Mouse (Mus musculus): ENCODE results near the gene Gm12886. TPM values are rescaled to one million over a fixed set of nuclear protein-coding genes. Genes with fewer than 3 reads are reported as not detected.

The Gm12886 gene
- not detected in 2 replicates for polyA plus RNA-seq (2014; fragmentation: Nextera tagmentation; extraction: Ambion mirVana)

DNA sequence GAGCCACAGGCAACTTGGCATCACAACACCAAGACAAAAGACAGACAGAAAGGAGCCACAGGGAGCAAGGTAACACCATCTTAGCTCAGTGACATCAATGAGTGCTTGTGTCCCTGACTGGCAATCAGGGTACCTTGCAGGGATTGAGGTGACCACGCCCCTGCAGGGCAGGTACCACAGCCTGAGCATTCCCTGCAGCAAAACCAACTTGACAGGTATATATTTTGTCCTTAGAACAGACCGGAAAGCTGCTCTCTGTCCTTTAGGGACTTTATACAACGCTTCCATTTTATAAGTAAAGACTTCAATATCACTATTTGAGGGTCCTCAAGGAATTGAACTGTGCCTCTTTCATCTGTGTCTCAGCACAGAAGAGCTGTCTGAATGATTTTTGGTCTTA, at the start of gene Gm12886:
TSS of gene Gm12886 (minus strand) at position 101 of the 400 bp plus-strand sequence.
- no peak within 1 kb of the TSS for H3K4me3 ChIP-seq (ENCODE audit: low read depth, low read length)
- 67% methylated on average over 3 of the region's 3 CpGs for WGBS
- H3K9me3 ChIP-seq (ENCODE audit: control insufficient read depth, low read length): no peaks in the 10 kb centered on the region; the same call in 1 of the 2 replicates
- no peak within 1 kb of the TSS for H3K4me2 ChIP-seq (replicated peaks; ENCODE audit: low read depth, low read length)
- no peak within 1 kb of the TSS for H3K9ac ChIP-seq (ENCODE audit: low read depth, low read length)
- H3K36me3 ChIP-seq (ENCODE audit: control insufficient read depth, insufficient read depth, low read length): no peaks in the 10 kb centered on the region
- no peak within 1 kb of the TSS for H3K27ac ChIP-seq (ENCODE audit: low read depth, low read length)
- no peaks in the 10 kb centered on the region for H3K4me1 ChIP-seq (replicated peaks; ENCODE audit: control insufficient read depth, insufficient read depth, low read length)
- ATAC-seq (ENCODE audit: low FRiP score) (no peak), DNase-seq (ENCODE audit: low spot score) (no peak)
- no peaks in the 10 kb centered on the region for H3K27me3 ChIP-seq (ENCODE audit: control insufficient read depth, insufficient read depth, low read length)

Other genes with a start within 250 kb of the Gm12886 start
- gene Rlf, start 208.0 kb downstream of the Gm12886 start, polyA plus RNA-seq (2014; fragmentation: Nextera tagmentation; extraction: Ambion mirVana): 26.7 and 34.1 TPM in 2 replicates
- not detected in 2 replicates for gene Gm12888, start 98.2 kb downstream of the Gm12886 start, polyA plus RNA-seq (2014; fragmentation: Nextera tagmentation; extraction: Ambion mirVana)
- gene Gm12887, start 199.0 kb upstream of the Gm12886 start, polyA plus RNA-seq (2014; fragmentation: Nextera tagmentation; extraction: Ambion mirVana): not detected in 2 replicates